ENCODE assay signal across 10 mouse cellular contexts in the genomic region with DNA sequence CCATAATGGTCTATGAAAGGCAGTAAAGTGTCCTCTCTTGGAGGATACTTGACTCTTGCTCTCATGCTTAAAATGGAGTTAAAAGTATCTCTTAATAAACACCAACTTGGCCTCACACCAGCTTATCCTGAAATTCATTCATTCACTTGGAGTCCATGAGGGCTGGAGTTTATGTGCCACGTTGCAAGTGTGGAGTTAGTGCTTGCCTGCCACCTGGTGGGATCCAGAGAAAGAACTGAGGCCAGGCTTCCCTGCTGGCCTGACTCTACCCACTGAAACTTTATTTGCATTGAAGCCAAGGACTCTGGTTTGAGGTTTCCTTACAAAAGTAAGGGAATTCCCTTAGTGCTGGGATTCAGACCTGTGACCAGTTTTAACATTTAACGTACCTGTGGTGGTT. TPM values are rescaled to one million over a fixed set of nuclear protein-coding genes. Genes with fewer than 3 reads are reported as not detected.
DNase-seq lines count a peak whose midpoint lies in the region; ATAC-seq lines count a peak whose summit lies in the region.
"Had no signal": no experiment of that assay in that cellular context is flagged by ENCODE, and none has a peak within 500 bp of the region (broad histone marks: within the 10 kb centered on the region; RNA-seq: fewer than 3 reads in every experiment).

No protein-coding gene starts in this region.

- no peak overlapping the region for H3K4me2 ChIP-seq in heart, embryonic 11.5 days
- H3K4me2 ChIP-seq in forebrain, embryonic 16.5 days (ENCODE audit: low read length), result no peak overlapping the region

- no peak overlapping the region for H3K4me3 ChIP-seq in heart, embryonic 11.5 days (ENCODE audit: low read depth, low read length)
- H3K4me3 ChIP-seq in forebrain, embryonic 16.5 days (replicated peaks; ENCODE audit: low read length), result no peak overlapping the region

- peaks cover 25% of the 10 kb centered on the region for H3K4me1 ChIP-seq in heart, embryonic 11.5 days (ENCODE audit: control insufficient read depth, insufficient read depth, low read length)
- H3K4me1 ChIP-seq in forebrain, embryonic 16.5 days (replicated peaks; ENCODE audit: control insufficient read depth, insufficient read depth, low read length), result no peaks in the 10 kb centered on the region

- H3K36me3 ChIP-seq in heart, embryonic 11.5 days (ENCODE audit: control insufficient read depth, insufficient read depth, low read length), result no peaks in the 10 kb centered on the region
- no peaks in the 10 kb centered on the region for H3K36me3 ChIP-seq in forebrain, embryonic 16.5 days (ENCODE audit: control insufficient read depth, insufficient read depth)

- DNase-seq in heart, adult 18-20 months, result peak; percentile 57 to 59
- peak; percentile 42 for DNase-seq in thymus, postnatal 4 days
- DNase-seq in thymus, postnatal 25 days, result no peak
- DNase-seq in heart, postnatal 14 days, result peak; percentile 59 to 65
- DNase-seq in lung, postnatal 4 days, result peak; percentile 65 to 69
- no peak for DNase-seq in thymus, postnatal 10 days (ENCODE audit: low spot score in 2 of 2)

- ATAC-seq in heart, embryonic 11.5 days (replicated peaks; ENCODE audit: insufficient number of reproducible peaks, low FRiP score, low TSS enrichment), result no peak
- no peak for ATAC-seq in forebrain, embryonic 16.5 days

- H3K27me3 ChIP-seq in heart, embryonic 11.5 days (ENCODE audit: control insufficient read depth, insufficient read depth, low read length), result no peaks in the 10 kb centered on the region
- no peaks in the 10 kb centered on the region for H3K27me3 ChIP-seq in forebrain, embryonic 16.5 days (replicated peaks; ENCODE audit: control insufficient read depth, insufficient read depth, low read length)

- intact Hi-C loops in heart, postnatal 14 days (cut with DNase I), result loop anchor here (2.0 kb wide), 1 partner anchor 66 kb away; no protein-coding TSS in a partner anchor

- no peaks in the 10 kb centered on the region for H3K9me3 ChIP-seq in heart, embryonic 11.5 days (replicated peaks; ENCODE audit: control insufficient read depth, low read length)
- no peaks in the 10 kb centered on the region for H3K9me3 ChIP-seq in forebrain, embryonic 16.5 days (ENCODE audit: control insufficient read depth, low read length)

- H3K27ac ChIP-seq in heart, embryonic 11.5 days (ENCODE audit: low read depth, low read length), result no peak overlapping the region
- H3K27ac ChIP-seq in forebrain, embryonic 16.5 days (ENCODE audit: low read length), result no peak overlapping the region

- WGBS in heart, embryonic 11.5 days (ENCODE audit: insufficient replicate concordance), result 39% methylated on average over 2 of the region's 2 CpGs
- WGBS in forebrain, embryonic 16.5 days, result 52% methylated on average over 2 of the region's 2 CpGs

- H3K9ac ChIP-seq in heart, embryonic 11.5 days (ENCODE audit: low read depth, low read length), result no peak overlapping the region
- no peak overlapping the region for H3K9ac ChIP-seq in forebrain, embryonic 16.5 days (replicated peaks; ENCODE audit: low read depth, low read length)

RNA-seq across cellular contexts. Expression of gene Gm9964, which starts 6.2 kb away (rescaled TPM):
- total RNA-seq in heart, adult 18-20 months (2021), result not detected
- polyA plus RNA-seq in heart, embryonic 11.5 days (2014; fragmentation: Nextera tagmentation; extraction: Ambion mirVana), result not detected in 2 replicates
- total RNA-seq in heart, postnatal 14 days (2021), result not detected
- not detected in 2 replicates for polyA plus RNA-seq in forebrain, embryonic 16.5 days (2015; fragmentation: Nextera tagmentation; extraction: Ambion mirVana)
- total RNA-seq: adrenal gland, adult 18-20 months had no signal
- polyA plus RNA-seq: heart, embryonic 16.5 days had no signal

RNA-seq across cellular contexts. Expression of gene Wsb1, which starts 36.0 kb away (rescaled TPM):
- 10 to 100 TPM; 12.6 to 13.8 TPM for total RNA-seq in heart, adult 18-20 months (2021)
- 196 and 230 TPM in 2 replicates for polyA plus RNA-seq in heart, embryonic 11.5 days (2014; fragmentation: Nextera tagmentation; extraction: Ambion mirVana)
- 10 to 100 TPM; 25.3 to 27.7 TPM for total RNA-seq in heart, postnatal 14 days (2021)
- polyA plus RNA-seq in forebrain, embryonic 16.5 days (2015; fragmentation: Nextera tagmentation; extraction: Ambion mirVana), result 505 and 535 TPM in 2 replicates

RNA-seq across cellular contexts. Expression of gene Nf1, which starts 49.0 kb away (rescaled TPM):
- 10 to 100 TPM; 31.3 to 33.6 TPM for total RNA-seq in heart, adult 18-20 months (2021)
- 6.1 and 9.6 TPM in 2 replicates for polyA plus RNA-seq in heart, embryonic 11.5 days (2014; fragmentation: Nextera tagmentation; extraction: Ambion mirVana)
- total RNA-seq in heart, postnatal 14 days (2021), result 10 to 100 TPM; 30.9 to 31.6 TPM
- 6.2 and 6.4 TPM in 2 replicates for polyA plus RNA-seq in forebrain, embryonic 16.5 days (2015; fragmentation: Nextera tagmentation; extraction: Ambion mirVana)

Comparison
In these comparisons a context has a peak if more than half of its experiments do, and no peak if none do; other contexts are left out.
1. DNase-seq: peak in heart, adult 18-20 months (2 of 2), thymus, postnatal 4 days (single experiment), heart, postnatal 14 days (2 of 2) and lung, postnatal 4 days (2 of 2); none in thymus, postnatal 25 days (single experiment) and thymus, postnatal 10 days (0 of 2).